Mouse (Mus musculus) erythroblast, embryonic 14.5 days (primary cell): ENCODE measurements around the gene Fezf2.

Source experiments
- GATA1 ChIP-seq: IDR thresholded peaks from 2 replicates; pipeline ENCODE4 v1.6.1; 2012; ENCODE audit warnings: low read length, inconsistent platforms, mixed read lengths
- TAL1 ChIP-seq: IDR thresholded peaks from 3 replicates; pipeline ENCODE4 v1.6.1; 2012; ENCODE audit warnings: low read length, inconsistent platforms, mixed read lengths

DNA sequence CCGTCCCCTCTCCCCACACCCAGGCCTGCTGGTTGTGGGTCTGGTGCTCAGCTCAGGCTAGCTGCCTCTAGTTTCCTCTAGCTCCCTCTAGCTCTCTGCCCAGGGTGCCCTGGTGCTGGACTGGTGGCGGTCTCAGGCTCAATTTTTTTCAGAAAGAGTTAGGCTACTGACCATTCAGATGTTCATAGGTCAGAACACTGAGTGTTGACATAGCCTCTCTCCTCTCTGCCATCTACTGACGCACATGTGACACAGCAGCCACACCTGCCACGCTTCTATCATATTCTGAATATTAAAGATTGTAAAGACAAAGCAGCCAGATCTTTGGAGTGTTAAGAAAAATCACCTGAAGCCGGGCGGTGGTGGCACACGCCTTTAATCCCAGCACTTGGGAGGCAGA lies 14.4 kb downstream of the Fezf2 start:
- TF ChIP-seq TAL1 (no peak), GATA1 (no peak)
